In genomic region chr19:6979001-6979479, GRCm38 (mm10) we compare ENCODE assay signal across 8 mouse cellular contexts. TPM values are rescaled to one million over a fixed set of nuclear protein-coding genes. Genes with fewer than 3 reads are reported as not detected.
A peak's percentile ranks its signal among the peaks of the same experiment; 100 is the strongest.
DNase-seq lines count a peak whose midpoint lies in the region; ATAC-seq lines count a peak whose summit lies in the region.

No protein-coding gene starts in this region.

- no peaks in the 10 kb centered on the region for H3K27me3 ChIP-seq in embryonic facial prominence, embryonic 10.5 days (replicated peaks; ENCODE audit: low read depth, poor library complexity, severe bottlenecking)
- no peaks in the 10 kb centered on the region for H3K27me3 ChIP-seq in hindbrain, embryonic 16.5 days (replicated peaks; ENCODE audit: control insufficient read depth, insufficient read depth, low read length)
- no peaks in the 10 kb centered on the region for H3K27me3 ChIP-seq in liver, embryonic 11.5 days (replicated peaks; ENCODE audit: control insufficient read depth, insufficient read depth, low read length)
- H3K27me3 ChIP-seq in stomach, embryonic 14.5 days (ENCODE audit: control insufficient read depth, insufficient read depth, low read length): no peaks in the 10 kb centered on the region

- H3K4me3 ChIP-seq in embryonic facial prominence, embryonic 10.5 days: peak overlapping the region; percentile 92
- peak overlapping the region; percentile 68 for H3K4me3 ChIP-seq in hindbrain, embryonic 16.5 days (ENCODE audit: low read length)
- peak overlapping the region; percentile 66 for H3K4me3 ChIP-seq in liver, embryonic 11.5 days (ENCODE audit: low read depth, low read length)
- H3K4me3 ChIP-seq in stomach, embryonic 14.5 days (ENCODE audit: low read depth, low read length): peak overlapping the region; percentile 67

- H3K4me2 ChIP-seq in hindbrain, embryonic 16.5 days (ENCODE audit: low read length): peak overlapping the region; percentile 73
- peak overlapping the region; percentile 96 for H3K4me2 ChIP-seq in liver, embryonic 11.5 days
- H3K4me2 ChIP-seq in stomach, embryonic 14.5 days (replicated peaks; ENCODE audit: low read depth, low read length): peak overlapping the region; percentile 76

- H3K9me3 ChIP-seq in embryonic facial prominence, embryonic 10.5 days: no peaks in the 10 kb centered on the region
- no peaks in the 10 kb centered on the region for H3K9me3 ChIP-seq in hindbrain, embryonic 16.5 days (ENCODE audit: control insufficient read depth, low read length)
- no peaks in the 10 kb centered on the region for H3K9me3 ChIP-seq in liver, embryonic 11.5 days (ENCODE audit: control insufficient read depth, low read length)
- H3K9me3 ChIP-seq in stomach, embryonic 14.5 days (ENCODE audit: control insufficient read depth, low read depth, low read length): no peaks in the 10 kb centered on the region

- peaks cover 57% of the 10 kb centered on the region for H3K36me3 ChIP-seq in embryonic facial prominence, embryonic 10.5 days (replicated peaks)
- peaks cover 19% of the 10 kb centered on the region for H3K36me3 ChIP-seq in hindbrain, embryonic 16.5 days (ENCODE audit: control insufficient read depth, insufficient read depth, low read length)
- peaks cover 22% of the 10 kb centered on the region for H3K36me3 ChIP-seq in liver, embryonic 11.5 days (ENCODE audit: control insufficient read depth, insufficient read depth, low read length)
- H3K36me3 ChIP-seq in stomach, embryonic 14.5 days (ENCODE audit: control insufficient read depth, insufficient read depth, low read length): peaks cover 27% of the 10 kb centered on the region

- H3K27ac ChIP-seq in embryonic facial prominence, embryonic 10.5 days (replicated peaks): peak overlapping the region; percentile 98
- peak overlapping the region; percentile 97 for H3K27ac ChIP-seq in hindbrain, embryonic 16.5 days (ENCODE audit: low read depth, low read length)
- peak overlapping the region; percentile 73 for H3K27ac ChIP-seq in liver, embryonic 11.5 days (ENCODE audit: low read depth, low read length)
- peak overlapping the region; percentile 66 for H3K27ac ChIP-seq in stomach, embryonic 14.5 days (ENCODE audit: low read length)

- peaks cover 53% of the 10 kb centered on the region for H3K4me1 ChIP-seq in embryonic facial prominence, embryonic 10.5 days
- H3K4me1 ChIP-seq in hindbrain, embryonic 16.5 days (ENCODE audit: control insufficient read depth, insufficient read depth, low read depth, low read length): peaks cover 39% of the 10 kb centered on the region
- H3K4me1 ChIP-seq in liver, embryonic 11.5 days (replicated peaks; ENCODE audit: control insufficient read depth, insufficient read depth, low read length): peaks cover 30% of the 10 kb centered on the region
- peaks cover 30% of the 10 kb centered on the region for H3K4me1 ChIP-seq in stomach, embryonic 14.5 days (ENCODE audit: control insufficient read depth, insufficient read depth, low read length)

- no peak for ATAC-seq in hindbrain, embryonic 16.5 days
- peak; percentile 4; the same call in 1 of the 2 replicates for ATAC-seq in liver, embryonic 11.5 days (replicated peaks; ENCODE audit: low FRiP score)
- ATAC-seq in stomach, embryonic 14.5 days (ENCODE audit: insufficient number of reproducible peaks, insufficient read depth, low FRiP score, low read depth): no peak

- 13% methylated on average over 11 of the region's 11 CpGs for WGBS in embryonic facial prominence, embryonic 10.5 days
- 9% methylated on average over 11 of the region's 11 CpGs for WGBS in hindbrain, embryonic 16.5 days
- WGBS in liver, embryonic 11.5 days: 5% methylated on average over 11 of the region's 11 CpGs
- WGBS in stomach, embryonic 14.5 days: 8% methylated on average over 11 of the region's 11 CpGs

- DNase-seq in layer of hippocampus, adult 11-12 months (ENCODE audit: low spot score): peak; percentile 57
- no peak for DNase-seq in layer of hippocampus, adult 9-10 months (ENCODE audit: low spot score)
- peak; percentile 46 for DNase-seq in MN1 (ENCODE audit: low spot score)
- peak; percentile 37 for DNase-seq in embryonic facial prominence, embryonic 10.5 days (ENCODE audit: low spot score)
- DNase-seq in liver, embryonic 11.5 days (ENCODE audit: low spot score): peak; percentile 66
- DNase-seq in ovary, postnatal 10 days (ENCODE audit: low spot score): no peak

- H3K9ac ChIP-seq in hindbrain, embryonic 16.5 days (ENCODE audit: low read depth, low read length): peak overlapping the region; percentile 84
- peak overlapping the region; percentile 80 for H3K9ac ChIP-seq in liver, embryonic 11.5 days (ENCODE audit: low read depth, low read length)
- peak overlapping the region; percentile 60 for H3K9ac ChIP-seq in stomach, embryonic 14.5 days (replicated peaks; ENCODE audit: low read depth, low read length)

RNA-seq across cellular contexts. Expression of gene Fkbp2, which starts 1.3 kb away (rescaled TPM):
- 100.0 and 101 TPM in 2 replicates for polyA plus RNA-seq in embryonic facial prominence, embryonic 10.5 days (2016; fragmentation: Nextera tagmentation; extraction: Ambion mirVana)
- polyA plus RNA-seq in hindbrain, embryonic 16.5 days (2015; fragmentation: Nextera tagmentation; extraction: Ambion mirVana): 159 and 192 TPM in 2 replicates
- 111 and 124 TPM in 2 replicates for polyA plus RNA-seq in liver, embryonic 11.5 days (2014; fragmentation: Nextera tagmentation; extraction: Ambion mirVana)
- polyA plus RNA-seq in stomach, embryonic 14.5 days (2014; fragmentation: Nextera tagmentation; extraction: Ambion mirVana): 88.3 and 94.1 TPM in 2 replicates

RNA-seq across cellular contexts. Expression of gene Plcb3, which starts 2.8 kb away (rescaled TPM):
- 32.8 and 37.0 TPM in 2 replicates for polyA plus RNA-seq in embryonic facial prominence, embryonic 10.5 days (2016; fragmentation: Nextera tagmentation; extraction: Ambion mirVana)
- 13.1 and 13.8 TPM in 2 replicates for polyA plus RNA-seq in hindbrain, embryonic 16.5 days (2015; fragmentation: Nextera tagmentation; extraction: Ambion mirVana)
- polyA plus RNA-seq in liver, embryonic 11.5 days (2014; fragmentation: Nextera tagmentation; extraction: Ambion mirVana): 20.6 and 23.4 TPM in 2 replicates
- polyA plus RNA-seq in stomach, embryonic 14.5 days (2014; fragmentation: Nextera tagmentation; extraction: Ambion mirVana): 50.6 and 56.1 TPM in 2 replicates

RNA-seq across cellular contexts. Expression of gene Ppp1r14b, which starts 4.3 kb away (rescaled TPM):
- polyA plus RNA-seq in embryonic facial prominence, embryonic 10.5 days (2016; fragmentation: Nextera tagmentation; extraction: Ambion mirVana): 217 and 235 TPM in 2 replicates
- 89.4 and 96.8 TPM in 2 replicates for polyA plus RNA-seq in hindbrain, embryonic 16.5 days (2015; fragmentation: Nextera tagmentation; extraction: Ambion mirVana)
- polyA plus RNA-seq in liver, embryonic 11.5 days (2014; fragmentation: Nextera tagmentation; extraction: Ambion mirVana): 189 and 221 TPM in 2 replicates
- 99.5 and 103 TPM in 2 replicates for polyA plus RNA-seq in stomach, embryonic 14.5 days (2014; fragmentation: Nextera tagmentation; extraction: Ambion mirVana)

RNA-seq across cellular contexts. Expression of gene Vegfb, which starts 8.4 kb away (rescaled TPM):
- 36.0 and 36.9 TPM in 2 replicates for polyA plus RNA-seq in embryonic facial prominence, embryonic 10.5 days (2016; fragmentation: Nextera tagmentation; extraction: Ambion mirVana)
- polyA plus RNA-seq in hindbrain, embryonic 16.5 days (2015; fragmentation: Nextera tagmentation; extraction: Ambion mirVana): 49.6 and 71.2 TPM in 2 replicates
- polyA plus RNA-seq in liver, embryonic 11.5 days (2014; fragmentation: Nextera tagmentation; extraction: Ambion mirVana): 24.3 and 28.8 TPM in 2 replicates
- 38.5 and 44.7 TPM in 2 replicates for polyA plus RNA-seq in stomach, embryonic 14.5 days (2014; fragmentation: Nextera tagmentation; extraction: Ambion mirVana)

RNA-seq across cellular contexts. Expression of gene Dnajc4, which starts 13.3 kb away (rescaled TPM):
- 18.1 and 18.2 TPM in 2 replicates for polyA plus RNA-seq in embryonic facial prominence, embryonic 10.5 days (2016; fragmentation: Nextera tagmentation; extraction: Ambion mirVana)
- 22.7 and 24.8 TPM in 2 replicates for polyA plus RNA-seq in hindbrain, embryonic 16.5 days (2015; fragmentation: Nextera tagmentation; extraction: Ambion mirVana)
- polyA plus RNA-seq in liver, embryonic 11.5 days (2014; fragmentation: Nextera tagmentation; extraction: Ambion mirVana): 14.0 and 14.7 TPM in 2 replicates
- polyA plus RNA-seq in stomach, embryonic 14.5 days (2014; fragmentation: Nextera tagmentation; extraction: Ambion mirVana): 23.8 and 31.2 TPM in 2 replicates

Comparison
In these comparisons a context has a peak if more than half of its experiments do, and no peak if none do; other contexts are left out.
1. DNase-seq: peak in layer of hippocampus, adult 11-12 months (single experiment), MN1 (single experiment), embryonic facial prominence, embryonic 10.5 days (single experiment) and liver, embryonic 11.5 days (single experiment); none in layer of hippocampus, adult 9-10 months (single experiment) and ovary, postnatal 10 days (single experiment).
2. Peak in every context shown above with its lines, with median percentiles within 50 percentile points of each other: H3K27ac ChIP-seq, H3K4me3 ChIP-seq, H3K4me2 ChIP-seq and H3K9ac ChIP-seq.